Mouse (Mus musculus): ENCODE results near the gene Cyp2c70. TPM values are rescaled to one million over a fixed set of nuclear protein-coding genes. Genes with fewer than 3 reads are reported as not detected.

The Cyp2c70 gene
- polyA plus RNA-seq, 1 experiment from 2014 or later: not detected

Other genes with a start within 250 kb of the Cyp2c70 start
- gene Cyp2c37, start 194.9 kb downstream of the Cyp2c70 start, polyA plus RNA-seq (2015; fragmentation: Nextera tagmentation; extraction: Ambion mirVana): not detected in 2 replicates
- gene Cyp2c54, start 113.5 kb downstream of the Cyp2c70 start, polyA plus RNA-seq (2015; fragmentation: Nextera tagmentation; extraction: Ambion mirVana): not detected in 2 replicates
- gene Cyp2c50, start 97.6 kb downstream of the Cyp2c70 start, polyA plus RNA-seq (2015; fragmentation: Nextera tagmentation; extraction: Ambion mirVana): not detected in 2 replicates
- 9.9 and 13.9 TPM in 2 replicates for gene Pdlim1, start 84.5 kb upstream of the Cyp2c70 start, polyA plus RNA-seq (2015; fragmentation: Nextera tagmentation; extraction: Ambion mirVana)